Mouse (Mus musculus): ENCODE measurements around the gene Dusp2.

The Dusp2 gene

DNA sequence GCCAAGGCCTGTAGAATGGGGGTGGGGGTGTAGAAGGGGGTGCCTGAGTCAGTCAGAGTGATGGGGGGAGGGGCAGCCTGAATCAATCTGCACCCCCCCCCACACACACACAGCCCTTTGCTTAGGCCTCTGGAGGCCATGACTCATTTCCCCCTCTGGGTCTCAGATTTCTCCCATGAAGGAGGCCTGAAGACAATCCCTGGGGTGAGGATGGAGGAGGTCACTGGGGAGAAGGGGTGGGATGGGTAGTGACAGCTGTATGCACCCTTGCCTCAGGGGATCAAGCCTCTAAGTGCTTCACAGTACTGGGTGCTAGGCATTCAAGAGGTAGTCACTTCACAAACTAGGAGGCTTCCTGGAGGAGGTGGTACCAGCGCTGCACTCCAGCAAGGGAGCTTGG, 12.3 kb upstream of the Dusp2 start:
- in situ Hi-C loops (cut with MboI) = no loop called here

DNA sequence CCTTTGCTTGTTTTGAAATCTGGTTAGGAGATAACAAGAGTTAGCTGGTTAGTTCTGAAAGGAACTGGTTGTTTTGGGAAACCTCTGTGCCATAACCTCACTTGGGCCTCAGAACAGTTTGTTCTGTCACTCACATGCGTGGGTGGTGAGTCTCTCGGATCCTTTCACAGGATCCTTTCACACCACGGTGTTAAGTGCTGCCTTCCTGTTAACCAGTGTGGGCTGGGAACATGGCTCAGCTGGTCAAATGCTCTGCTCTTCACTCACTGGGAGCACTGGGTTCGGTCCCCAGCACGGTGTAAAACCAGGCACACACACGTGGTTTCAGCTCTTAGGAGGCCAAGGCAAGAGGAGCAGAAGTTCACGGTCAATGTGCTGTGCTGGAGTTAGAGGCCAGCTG, 11.5 kb upstream of the Dusp2 start:
- in situ Hi-C loops (cut with MboI) = no loop called here

DNA sequence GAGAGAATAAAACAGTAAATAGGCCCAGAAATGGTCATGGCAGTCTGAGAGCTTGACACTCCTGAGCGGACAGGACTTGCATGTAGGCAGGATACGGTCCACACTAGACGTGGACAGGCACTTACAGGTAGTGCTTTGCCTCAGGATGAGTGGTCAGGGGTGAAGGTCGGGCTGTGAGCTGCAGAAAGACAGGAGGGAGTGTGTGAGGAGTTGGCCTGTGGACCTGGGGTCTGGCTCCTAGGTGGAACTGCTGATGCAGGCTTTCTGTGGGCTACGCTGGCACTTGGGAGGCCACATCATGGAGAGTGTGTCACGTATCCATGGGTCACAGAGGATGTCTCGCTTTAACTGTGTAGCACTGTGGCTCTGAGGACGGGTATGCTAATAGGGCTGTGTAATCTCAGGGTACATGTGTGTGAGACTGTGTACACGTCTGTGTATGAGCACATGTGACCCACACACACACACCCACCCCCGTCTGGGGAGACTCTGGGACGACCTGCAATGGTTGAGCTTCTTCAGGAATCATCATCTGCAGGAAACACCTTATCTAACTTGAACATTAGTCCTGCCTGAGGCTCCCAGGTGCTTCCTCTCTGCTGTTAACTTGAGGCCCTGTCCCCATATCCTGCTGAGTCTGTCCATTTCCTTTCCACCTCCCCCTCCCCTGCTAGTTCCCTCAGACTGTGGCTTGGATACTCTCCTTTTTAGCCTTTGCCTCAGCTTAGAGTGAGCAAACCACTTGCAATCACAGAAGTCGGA, 7.7 kb upstream of the Dusp2 start:
- in situ Hi-C loops (cut with MboI) = no loop called here

DNA sequence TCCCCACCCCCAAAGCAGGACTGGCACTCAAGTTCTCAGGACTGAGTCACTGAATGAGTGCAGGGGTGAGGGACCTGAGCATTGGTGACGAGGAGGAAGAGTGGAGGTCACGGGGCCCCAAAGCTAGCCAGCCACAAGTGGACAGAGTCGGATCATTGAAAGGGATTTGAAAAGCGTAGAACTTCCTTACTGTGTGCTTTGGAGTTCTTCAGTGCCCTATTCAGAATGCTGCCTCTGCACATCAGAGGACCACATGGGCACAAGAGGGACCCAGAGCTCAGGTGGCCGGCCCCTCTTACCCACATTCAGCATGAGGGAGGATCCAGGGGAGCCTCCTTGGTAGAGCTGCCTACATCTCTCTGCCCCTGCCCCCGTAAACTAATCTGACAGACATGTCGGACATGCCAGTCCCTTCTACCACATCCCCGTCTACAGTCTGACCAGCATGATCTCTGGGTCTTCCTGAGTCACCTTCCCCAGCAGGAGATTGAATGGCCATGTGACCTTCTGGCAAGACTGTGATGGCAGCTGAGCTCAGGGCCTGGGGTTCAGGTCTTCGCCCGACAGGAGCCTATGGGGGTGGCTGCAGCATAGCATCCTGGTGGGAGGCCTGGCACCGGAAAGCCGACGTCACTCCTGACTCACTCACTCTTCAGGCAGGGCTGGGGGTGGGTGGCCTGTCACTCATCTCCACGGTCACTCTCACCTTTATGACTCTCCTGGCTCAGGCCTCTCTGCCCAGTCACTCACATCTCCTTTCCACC, 3.0 kb upstream of the Dusp2 start:
- in situ Hi-C loops (cut with MboI) = no loop called here

DNA sequence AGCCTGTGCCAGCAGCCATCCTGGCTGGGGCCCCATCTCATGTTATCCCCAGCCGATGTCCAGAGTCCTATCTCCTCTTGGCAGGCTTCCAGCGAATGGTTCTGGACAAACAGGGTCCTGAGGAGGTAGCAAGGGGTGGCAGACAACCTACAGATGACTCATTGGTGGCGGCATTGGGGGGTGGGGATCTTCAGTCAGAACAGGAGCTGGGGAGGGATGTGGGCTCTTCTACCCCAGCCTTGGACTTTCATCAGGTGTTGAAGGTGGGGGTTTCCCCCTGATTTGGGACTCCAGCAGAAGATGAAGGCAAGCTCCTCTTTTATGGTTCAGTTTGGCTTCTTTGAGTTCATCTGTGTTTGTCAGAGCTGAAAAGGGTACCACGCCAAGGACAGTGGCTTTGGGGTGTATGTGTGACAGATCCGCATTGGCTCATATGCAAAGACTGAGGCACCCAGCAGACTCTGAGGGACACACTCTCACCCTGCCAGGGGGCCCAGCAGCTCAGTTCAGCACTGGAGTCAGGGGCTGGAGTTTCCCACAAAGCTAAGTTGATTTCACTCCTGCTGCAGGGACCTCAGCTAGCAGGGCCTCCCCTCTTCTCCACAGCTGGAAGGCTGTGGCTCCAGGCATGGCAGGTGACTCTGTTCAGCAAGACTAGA, 1.9 kb upstream of the Dusp2 start:
- in situ Hi-C loops (cut with MboI) = no loop called here

DNA sequence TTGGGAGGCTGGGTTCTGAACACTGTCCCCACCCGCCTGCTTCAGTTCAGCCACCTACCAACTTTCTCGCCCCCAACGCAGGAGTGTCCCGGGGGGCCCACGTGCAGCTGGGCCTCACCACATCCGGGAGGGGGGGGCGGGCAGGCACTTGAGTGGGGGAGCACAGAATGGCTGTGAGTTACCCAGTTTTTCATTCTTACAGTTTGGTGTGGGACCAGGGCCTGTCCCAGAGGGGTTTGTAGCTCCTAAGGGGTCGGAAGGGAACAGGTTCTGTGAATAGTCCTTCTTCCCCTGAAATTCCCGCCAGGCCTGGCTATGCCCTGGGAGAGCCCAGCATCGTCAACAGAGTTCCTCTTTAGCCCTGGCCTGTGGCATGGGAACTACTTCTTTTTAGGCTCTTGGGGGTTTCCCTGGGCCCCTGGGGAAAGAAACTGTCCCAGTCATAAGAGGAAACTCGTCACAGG, 849 bp upstream of the Dusp2 start:
- in situ Hi-C loops (cut with MboI) = no loop called here

DNA sequence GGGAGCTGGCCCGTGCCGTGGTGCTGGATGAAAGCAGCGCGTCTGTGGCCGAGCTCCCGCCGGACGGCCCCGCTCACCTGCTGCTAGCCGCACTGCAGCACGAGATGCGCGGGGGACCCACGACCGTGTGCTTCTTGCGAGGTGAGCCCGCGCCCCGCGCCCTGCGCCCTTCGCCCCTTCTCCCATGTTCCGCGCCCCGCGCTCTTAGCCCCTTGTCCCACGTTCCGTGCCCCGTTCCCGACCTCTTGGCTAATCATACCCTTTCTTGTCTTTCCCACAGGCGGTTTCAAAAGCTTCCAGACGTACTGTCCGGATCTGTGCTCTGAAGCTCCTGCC, 506 bp downstream of the Dusp2 start:
- in situ Hi-C loops (cut with MboI) = no loop called here

DNA sequence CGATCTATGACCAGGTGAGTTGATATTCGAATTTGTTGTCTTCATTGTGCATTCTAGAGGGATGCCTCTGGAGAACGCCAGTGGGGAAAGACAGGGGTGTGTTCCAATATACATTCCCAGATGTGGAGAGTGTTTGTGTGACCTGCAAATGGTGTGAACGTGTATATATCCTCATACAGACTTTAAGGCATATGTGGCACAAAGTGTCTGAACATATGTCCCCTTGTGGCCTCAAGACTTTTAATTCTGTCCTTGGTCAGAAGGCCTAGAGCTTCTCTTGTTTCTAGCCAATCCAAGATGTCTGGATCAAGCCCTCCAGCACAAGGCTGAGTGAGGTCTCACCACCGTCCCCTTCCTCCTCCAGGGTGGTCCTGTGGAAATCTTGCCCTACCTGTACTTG, 926 bp downstream of the Dusp2 start:
- in situ Hi-C loops (cut with MboI) = no loop called here

DNA sequence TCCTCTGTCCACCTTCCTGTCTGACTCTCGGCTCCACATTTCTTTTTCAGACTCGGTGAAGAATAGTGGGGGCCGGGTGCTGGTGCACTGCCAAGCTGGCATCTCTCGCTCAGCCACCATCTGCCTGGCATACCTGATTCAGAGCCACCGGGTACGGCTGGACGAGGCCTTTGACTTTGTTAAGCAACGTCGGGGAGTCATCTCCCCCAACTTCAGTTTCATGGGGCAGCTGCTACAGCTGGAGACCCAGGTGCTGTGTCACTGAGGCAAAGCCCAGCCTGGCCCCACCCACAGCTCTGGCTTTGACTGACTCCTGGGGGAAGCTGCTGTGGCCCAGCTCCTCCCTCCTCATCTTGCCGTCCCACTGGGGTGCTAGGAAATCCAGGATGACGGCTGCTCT, 1.6 kb downstream of the Dusp2 start:
- in situ Hi-C loops (cut with MboI) = no loop called here

DNA sequence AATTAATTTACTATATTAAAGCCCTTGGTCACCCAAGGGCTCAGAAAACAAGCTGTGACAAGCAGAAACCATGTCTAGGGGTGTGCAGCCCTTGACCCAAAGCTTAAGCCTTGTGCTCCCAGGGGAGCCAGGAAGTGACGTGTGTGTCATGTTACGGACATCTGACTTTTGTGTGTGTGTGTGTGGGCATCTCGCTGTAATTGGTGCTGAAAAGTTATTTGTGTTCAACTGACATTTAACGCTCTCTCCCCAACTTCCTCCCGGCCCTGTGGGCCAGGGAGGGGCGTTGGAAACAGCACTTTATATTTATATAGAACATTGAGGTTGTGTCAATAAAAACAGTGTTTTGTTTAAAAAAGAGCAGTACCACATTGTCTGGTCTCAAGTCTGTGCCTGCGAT, 2.1 kb downstream of the Dusp2 start:
- in situ Hi-C loops (cut with MboI) = no loop called here

DNA sequence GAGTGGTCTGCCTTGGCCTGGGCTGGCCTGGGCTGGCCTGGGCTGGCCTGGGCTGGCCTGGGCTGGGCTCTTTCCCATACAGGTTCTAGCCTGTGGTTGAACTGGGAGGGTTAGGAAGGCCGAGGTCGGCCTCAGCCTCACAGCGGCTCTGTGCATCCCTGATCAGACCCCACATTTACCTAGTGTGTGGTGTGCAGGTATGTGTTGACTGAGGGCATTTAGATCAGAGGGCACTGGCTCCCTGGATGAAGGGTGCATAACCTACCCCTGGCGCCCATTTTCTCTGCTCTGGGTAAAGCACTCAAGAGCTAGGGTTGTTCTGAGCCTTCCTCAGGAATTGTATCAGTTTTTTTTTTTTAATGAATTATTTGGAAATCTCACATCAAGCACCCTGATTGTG, 2.5 kb downstream of the Dusp2 start, which contains the start of gene Astl:
Gene Astl (plus strand): TSS at position 224 of the 400 bp plus-strand sequence.
- in situ Hi-C loops (cut with MboI) = no loop called here

DNA sequence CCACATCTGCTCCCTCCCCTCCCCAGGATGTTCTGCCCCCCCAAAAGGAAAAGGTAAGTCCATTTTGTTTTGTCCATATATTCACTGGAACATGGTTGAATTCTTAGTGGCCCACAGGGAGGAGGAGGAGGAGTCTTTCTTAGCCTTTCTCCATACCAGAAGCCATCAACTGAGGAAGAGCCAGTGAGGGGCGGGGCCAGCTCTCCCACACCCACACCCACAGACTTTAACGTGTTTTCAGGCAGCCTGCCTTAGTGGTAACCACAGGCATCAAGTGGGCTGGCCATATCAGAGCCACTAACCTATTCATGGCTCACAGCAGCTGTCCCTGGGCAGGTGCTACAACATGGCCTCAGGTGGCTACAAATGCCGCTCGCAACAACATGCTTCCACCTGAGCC, 2.9 kb downstream of the Dusp2 start:
- in situ Hi-C loops (cut with MboI) = no loop called here

DNA sequence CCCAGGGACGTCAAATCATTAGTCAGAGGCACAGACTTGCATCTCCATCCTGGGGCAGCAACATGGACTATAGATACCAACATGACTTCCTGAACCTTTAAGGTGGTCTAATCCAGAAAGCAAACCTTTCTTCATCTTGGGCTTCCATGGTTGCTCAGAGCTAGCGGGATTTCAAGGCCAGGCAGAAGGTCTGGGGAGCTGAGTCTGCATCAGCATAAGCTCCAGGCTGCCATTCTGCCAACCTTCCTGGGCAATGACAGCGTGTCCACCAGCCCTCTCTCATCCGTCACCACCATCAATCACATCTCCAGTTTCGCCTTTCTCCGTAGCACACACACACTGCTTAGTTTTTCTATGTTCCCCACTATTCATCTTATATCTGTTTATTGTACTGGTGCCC, 3.3 kb downstream of the Dusp2 start:
- in situ Hi-C loops (cut with MboI) = no loop called here

DNA sequence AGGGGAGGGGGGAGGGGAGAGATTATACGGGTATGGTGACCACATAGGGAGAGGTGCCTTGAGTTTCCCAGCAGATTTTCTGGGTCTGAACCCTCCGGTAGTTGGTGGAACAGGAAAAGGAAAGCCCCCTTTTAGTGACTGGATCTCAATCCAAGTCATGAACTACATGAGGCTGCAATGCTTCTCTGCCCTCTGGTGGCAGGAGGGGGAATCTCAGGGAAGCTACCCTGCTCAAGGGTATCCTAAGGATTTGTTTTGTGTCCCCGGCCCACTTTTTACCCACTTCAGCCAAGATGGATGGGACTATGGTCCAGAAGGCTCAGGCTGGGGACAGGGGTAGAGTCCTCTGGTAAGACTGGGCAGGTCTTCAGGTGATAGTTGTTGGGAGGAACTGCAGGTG, 5.2 kb downstream of the Dusp2 start:
- in situ Hi-C loops (cut with MboI) = loop anchor here (5.0 to 10.0 kb wide), 3 partner anchors 34 to 176 kb away; no protein-coding TSS in a partner anchor

DNA sequence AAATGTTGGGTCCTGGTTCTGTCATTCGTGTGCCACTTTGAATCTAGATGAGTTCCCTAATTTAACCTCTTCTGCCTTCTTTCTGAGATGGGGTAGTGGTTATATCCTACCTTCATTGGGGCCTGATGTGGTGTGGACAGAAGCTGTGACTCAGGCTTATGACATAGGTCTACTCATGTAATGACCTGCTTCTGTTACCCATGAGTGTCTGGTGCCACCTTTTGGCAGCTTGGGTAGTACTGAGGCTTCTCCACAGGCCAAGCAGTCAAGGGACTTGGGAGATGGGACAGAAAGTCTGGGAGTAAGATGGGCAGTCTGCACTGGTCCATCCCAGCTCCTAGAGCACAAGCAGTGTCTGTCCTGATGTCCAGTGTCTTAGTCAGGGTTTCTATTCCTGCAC, 10.4 kb downstream of the Dusp2 start:
- in situ Hi-C loops (cut with MboI) = loop anchor here (10.0 kb wide), 2 partner anchors 92 to 182 kb away; no protein-coding TSS in a partner anchor

DNA sequence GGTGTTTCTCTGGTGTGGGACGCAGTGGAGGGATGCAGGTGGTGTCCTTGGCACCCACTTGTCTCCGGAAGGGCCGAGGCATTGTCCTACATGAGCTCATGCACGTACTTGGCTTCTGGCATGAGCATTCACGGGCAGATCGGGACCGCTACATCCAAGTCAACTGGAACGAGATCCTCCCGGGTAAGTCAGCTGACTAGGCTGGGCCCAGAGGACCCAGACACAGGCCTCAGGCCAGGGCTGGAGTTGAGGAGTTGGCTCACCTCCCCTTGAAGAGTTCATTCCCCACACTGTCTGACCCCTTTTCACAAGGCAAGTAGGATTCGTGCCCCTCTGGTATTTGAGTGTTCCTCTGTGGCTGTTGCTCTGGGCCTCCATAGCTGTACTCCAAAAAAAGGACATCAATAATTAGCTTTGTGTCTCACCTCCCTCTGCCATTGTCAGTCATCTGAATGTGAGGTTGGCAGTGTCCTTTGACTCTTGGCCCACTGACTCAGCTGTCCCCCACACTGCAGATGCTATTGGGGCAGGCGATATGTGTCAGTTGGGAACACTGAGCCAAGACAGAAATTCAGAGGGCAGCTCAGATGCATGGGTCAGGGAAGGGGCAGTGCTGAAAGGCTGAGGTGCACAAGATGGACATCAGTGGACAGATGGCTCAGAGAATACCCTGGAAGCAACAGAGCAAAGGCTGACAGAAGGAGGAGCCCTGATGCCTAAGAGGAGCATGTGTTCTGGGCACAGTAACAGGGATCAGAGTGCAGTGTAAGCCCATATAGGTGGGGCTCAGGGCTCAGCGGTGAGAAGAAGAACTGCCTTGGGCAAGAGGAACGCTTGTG, 11.4 kb downstream of the Dusp2 start:
- in situ Hi-C loops (cut with MboI) = loop anchor here (10.0 kb wide), 2 partner anchors 93 to 183 kb away; no protein-coding TSS in a partner anchor

DNA sequence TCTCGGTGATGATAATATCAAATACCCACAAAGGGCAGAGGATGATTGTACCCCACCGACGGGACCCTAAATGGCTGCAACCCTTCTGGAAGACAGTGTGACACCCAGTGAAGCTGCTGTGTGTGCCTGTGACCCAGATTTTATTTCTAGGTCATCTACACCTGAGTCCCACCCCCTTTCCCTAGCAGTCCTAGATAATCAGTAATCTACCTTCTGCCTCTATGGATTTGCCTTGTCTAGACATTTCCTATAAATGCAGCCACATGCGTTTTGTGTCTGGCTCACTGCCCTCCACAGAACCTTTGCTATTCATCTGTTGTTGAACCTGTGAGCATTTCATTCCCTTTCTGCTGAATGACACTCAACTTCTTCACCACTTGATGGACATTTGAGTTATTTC, 17.9 kb downstream of the Dusp2 start:
- in situ Hi-C loops (cut with MboI) = no loop called here

DNA sequence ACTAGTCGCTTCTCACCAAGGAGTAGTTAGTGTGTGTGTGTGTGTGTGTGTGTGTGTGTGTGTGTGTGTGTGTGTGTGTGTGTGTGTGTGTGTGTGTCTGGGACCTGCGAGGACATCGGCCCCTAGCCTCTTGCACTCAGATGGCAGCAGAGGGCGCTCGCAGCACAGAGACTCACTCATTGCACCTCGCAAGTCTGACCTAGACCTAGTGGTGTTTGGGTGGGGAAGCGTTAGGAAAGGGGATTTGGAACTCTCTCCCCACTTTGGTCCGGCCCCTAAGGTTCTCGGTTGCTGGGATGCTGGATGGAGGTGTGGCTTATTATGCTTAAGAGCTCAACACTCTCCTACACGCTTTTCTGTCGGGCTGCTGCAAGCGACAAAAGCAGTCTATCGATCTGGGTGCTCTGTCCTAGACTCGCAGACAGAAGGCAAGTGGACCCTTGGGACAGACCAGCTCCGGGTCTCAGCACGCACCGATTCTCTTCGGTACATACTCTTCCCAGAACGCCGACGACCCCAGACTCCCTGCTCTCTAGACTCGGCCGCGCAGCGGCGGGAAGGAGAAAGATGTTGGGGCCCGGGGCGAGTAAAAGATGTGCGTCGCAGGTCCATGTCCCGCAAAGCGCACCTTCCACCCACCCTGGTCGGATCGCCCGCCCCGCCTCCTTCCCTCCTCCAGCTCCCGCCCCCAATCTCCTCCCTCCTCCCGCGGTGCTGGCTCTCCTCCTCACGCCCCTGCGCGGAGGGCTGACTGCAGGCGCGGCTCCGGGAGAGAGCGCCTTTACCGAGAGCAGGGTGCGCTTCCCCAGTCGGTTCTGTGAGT, 26.7 kb downstream of the Dusp2 start, which contains the start of gene Adra2b:
Gene Adra2b (plus strand): TSS at position 750 of the 823 bp plus-strand sequence.
- in situ Hi-C loops (cut with MboI) = no loop called here

DNA sequence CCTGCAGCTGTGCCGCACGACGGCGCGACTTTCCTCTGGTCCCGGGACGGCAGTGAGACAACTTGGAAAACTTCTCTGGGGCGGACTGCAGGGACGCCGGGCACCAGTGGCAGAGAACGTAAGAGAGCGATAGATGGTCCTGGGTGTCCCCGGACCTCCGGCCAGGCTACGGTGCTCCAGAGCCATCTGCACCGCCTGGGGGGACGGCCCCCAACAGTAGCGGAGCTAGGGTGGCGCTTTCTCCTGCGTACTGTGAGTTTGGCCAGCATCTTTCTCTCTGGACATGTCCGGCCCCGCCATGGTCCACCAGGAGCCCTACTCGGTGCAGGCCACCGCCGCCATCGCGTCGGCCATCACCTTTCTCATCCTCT, 27.3 kb downstream of the Dusp2 start:
- in situ Hi-C loops (cut with MboI) = no loop called here

DNA sequence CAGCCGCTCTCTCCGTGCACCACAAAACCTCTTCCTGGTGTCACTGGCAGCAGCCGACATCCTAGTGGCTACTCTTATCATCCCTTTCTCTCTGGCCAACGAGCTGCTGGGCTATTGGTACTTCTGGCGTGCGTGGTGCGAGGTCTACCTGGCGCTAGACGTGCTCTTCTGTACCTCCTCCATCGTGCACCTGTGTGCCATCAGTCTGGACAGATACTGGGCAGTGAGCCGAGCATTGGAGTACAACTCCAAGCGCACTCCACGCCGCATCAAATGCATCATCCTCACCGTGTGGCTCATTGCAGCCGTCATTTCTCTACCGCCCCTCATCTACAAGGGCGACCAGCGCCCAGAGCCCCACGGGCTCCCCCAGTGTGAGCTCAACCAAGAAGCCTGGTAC, 27.7 kb downstream of the Dusp2 start:
- in situ Hi-C loops (cut with MboI) = no loop called here

DNA sequence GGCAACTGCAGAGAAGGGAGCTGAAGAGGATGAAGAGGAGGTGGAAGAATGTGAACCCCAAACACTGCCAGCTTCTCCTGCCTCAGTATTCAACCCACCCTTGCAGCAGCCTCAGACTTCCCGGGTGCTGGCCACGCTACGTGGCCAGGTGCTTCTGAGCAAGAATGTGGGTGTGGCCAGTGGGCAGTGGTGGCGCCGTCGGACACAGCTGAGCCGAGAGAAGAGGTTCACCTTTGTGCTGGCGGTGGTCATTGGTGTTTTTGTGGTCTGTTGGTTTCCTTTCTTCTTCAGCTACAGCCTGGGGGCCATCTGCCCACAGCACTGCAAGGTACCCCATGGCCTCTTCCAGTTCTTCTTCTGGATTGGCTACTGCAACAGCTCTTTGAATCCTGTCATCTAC, 28.5 kb downstream of the Dusp2 start:
- in situ Hi-C loops (cut with MboI) = no loop called here
